Mouse (Mus musculus) adrenal gland, adult (tissue): ENCODE data around the gene Lss.

Source experiments
- DNase-seq, 2 experiments: peaks; one replicate each; pipeline ENCODE4 v3.0.0; 2022 to 2023; ENCODE audit warnings: low spot score in 1 of 2; ENCODE audit not compliant: inconsistent age in 2 of 2

Gene Lss

DNA sequence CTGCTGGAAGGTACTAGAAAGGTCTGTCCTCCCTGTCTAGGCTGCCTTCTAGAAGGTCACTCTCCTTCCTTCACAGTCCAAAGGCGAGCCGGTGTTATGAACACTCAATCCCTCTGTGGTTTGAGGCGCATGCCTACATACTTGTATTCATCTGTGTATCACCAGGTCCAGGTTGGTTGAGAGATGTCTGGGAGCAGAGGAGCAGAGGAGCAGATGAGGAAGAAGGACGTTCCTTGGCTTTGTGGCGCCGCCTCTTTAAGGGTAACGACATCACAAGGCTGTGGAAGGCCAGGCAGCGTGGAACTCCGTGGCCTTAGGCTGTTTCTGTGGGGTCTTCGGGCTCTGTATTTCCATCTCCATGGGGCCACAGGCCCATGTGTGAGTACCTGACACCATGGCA is 30.6 kb downstream of the Lss start, which contains the start of gene Spatc1l:
Spatc1l (plus strand) TSS at position 301 of the 400 bp plus-strand sequence.
- no peak for DNase-seq

DNA sequence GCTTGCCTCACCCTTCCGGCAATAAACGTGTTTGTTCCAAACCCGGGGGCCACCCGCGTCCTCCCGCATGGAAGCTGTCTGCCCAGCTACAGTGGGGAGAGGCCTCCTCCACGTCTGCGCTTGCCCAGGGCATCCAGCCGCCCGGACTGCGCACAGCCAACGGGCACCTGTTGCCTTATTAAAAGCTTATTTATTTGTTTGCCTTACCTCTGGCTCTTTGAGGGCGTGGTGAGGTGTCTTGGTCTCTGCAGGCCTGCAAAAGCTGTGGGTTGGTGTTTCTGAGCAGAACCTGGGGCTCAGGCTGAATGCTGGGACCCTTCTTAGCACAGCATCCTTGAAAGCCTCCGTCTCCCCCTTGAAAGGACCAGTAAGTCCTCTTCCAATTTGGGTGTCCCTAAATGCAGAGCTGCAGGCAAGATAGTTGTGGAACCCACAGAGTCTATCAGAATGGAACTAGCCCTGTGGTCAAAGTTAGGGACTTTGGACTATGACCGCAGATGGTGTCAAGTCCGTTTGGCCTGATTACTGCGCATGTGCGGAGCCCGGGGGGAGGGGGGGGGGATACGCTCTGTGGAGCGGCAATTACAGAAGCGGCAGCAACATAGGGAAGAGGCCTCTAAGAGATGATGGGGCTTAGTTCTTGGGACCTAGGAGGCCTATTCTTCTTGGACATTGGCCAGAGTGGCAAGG is 38.8 kb downstream of the Lss start:
- no peak for DNase-seq

DNA sequence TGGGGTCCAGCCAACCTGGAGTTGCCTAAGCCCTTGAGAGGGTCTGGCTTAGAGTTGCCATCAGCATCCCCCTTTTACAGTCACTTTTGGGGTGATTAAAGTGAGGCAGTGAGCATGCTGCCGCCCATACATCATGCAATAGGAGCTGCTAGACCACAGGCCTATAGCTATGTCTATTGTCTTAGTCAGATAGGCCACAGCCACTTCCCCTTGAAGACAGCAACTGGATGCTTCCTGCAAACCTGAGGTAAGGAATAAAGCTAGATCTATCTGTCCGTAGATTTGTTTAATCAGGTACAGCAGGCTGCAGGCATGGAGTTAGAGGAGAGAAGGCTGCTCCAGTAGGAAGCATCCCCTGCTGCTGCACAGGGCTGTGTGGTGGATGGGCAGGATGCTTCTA is 39.7 kb downstream of the Lss start:
- no peak for DNase-seq

DNA sequence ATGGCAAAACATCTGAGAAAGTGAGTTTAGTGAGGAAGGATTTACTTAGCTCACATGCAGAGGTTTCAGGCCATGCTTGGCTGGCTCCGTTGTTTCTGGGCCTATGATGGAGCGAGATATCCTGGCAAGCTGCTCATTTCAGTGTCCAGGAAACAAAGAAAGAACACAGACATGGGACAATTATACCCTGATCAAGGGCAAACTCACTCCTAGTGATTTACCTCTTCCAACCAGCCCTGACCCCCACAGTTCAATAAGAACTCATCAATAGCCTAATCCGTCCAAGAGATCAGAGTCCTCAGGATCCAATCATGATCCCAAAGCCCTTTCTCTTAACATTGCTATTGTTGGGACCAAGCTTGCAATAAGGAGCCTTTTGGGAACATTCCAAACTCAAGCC is 40.8 kb downstream of the Lss start:
- no peak for DNase-seq

DNA sequence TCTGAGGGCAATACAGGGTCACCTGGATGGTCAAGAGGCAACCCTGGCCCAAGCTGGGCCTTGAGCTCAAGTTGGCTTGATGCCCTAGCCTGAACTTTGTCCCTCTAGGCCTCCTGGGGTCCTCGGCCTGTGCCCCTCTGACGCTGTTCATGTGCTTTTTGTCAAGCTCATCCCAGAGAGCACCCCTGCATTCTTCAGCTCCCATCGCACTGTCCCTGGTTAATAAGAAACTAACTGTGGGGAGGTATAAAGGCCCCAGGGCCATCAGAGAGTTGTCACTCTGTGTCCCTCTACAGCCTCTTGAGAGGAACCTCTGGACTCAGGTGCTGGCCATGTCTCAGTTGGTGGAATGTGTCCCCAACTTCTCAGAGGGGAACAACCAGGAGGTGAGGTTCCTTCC is 44.0 kb downstream of the Lss start, which contains the start of gene Ftcd:
Ftcd (plus strand) TSS at position 275 of the 400 bp plus-strand sequence.
- DNase-seq: no peak

DNA sequence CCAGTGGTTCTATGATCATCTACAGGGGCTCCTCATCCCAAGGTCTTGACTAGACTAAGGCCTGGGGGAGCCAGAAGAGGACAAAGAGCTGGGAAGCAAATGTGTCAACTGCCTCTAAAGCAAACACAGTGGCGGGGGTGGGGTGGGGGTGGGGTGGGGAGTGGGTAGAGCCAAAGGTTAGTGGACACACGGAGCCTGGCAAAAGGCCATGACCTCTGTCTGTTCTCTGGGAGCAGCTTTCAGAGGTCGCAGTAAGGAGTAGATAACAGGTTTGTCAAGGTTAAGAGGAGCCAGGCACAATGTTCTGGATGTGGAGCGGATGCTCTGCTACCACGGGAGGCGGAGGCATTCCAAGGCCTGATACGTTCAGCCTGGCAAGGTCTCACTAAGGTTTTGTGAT is 45.5 kb downstream of the Lss start:
- DNase-seq: no peak

DNA sequence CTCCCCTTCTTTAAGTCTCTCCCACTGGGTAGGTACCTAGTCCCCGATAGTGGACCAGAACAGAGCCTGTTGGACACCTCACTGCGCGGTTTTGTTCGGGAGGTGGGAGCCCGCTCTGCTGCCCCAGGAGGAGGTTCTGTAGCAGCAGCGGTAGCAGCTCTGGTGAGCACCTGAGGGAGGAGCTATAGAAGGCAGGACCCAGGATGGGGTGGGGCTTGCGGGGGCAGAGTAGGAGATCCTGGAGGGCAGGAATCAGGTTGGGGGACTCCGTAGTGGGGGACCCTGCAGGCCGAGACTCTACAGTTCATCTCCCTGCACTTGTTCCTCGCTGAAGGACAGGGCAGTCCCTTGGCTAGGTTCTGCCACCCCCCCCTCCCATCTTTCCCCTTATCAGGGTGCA is 52.8 kb downstream of the Lss start:
- DNase-seq: no peak

DNA sequence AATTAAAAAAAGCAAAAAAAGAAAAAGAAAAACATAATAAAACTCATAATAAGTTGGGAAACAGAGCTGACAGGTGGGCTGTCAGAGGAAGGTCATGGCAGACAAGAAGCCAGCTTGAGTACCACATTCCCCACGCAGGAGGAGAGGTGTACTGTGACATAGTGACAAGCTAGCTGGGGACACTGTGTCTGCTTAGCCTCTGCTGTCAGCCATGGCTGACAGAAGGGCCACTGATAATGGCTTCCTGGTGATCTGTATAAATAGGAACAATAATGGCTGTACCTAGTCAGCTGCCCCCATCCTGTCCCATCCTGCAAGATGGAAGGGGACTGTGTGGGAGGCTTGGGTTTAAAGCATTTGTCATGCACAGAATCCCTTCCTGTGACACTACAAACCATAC is 54.8 kb downstream of the Lss start:
- no peak for DNase-seq

DNA sequence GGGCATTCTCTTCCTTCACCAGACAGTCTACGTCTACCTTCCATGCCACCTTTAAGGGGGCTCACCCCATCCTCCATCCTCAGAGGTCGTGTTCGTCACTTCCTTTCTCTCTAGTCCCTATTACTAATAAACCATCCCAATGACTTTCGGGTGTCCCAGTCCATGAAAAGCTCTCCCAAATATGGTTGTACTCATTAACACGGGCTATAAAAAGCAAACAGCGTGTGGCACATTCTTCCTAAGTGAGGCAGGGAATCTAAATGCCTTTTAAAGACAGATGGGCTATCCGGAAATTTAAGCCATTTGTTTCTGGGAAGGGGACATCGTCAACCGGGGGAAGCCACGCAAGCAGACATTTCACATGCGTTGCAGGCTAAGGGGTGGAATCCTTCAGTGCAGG is 58.8 kb downstream of the Lss start:
- DNase-seq: no peak

DNA sequence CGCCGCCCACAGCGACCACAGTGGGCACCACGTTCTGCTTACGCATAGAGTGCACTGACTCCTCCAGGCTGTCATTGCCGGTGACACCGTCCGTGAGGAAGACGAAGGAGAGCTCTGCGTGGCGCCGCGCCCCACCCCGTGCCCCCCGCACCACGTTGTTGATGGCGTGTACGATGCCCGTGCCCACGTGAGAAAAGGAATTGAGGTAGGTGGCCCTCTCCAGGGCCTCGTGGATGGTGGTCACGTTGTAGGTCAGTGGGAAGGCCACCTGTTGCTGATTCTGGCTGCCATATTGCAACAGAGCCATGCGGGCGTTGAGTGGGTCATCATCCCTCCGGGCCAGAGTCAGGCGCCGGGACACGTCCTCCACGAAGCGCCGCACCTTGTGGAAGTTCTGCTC is 65.0 kb downstream of the Lss start:
- no peak for DNase-seq

DNA sequence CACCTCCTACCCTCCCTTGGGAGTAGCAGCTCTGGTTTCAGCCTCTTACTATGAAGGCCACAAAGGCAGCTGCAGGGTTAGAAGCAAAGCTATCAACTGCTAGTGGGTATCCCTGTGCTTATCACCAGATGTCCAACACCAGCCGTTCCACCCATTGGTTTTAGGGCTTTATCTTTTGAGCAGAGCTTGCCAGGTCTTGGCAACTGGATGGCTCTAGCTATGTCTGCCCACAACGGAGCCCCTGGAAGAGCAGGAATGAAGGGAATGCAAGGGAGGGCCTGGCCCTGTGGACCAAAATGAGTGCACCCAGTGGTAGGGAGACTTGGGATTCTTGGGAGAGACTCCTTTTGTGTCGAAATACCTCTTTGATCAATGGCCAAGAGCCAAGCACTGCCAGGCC is 71.3 kb downstream of the Lss start:
- no peak for DNase-seq
